In the genomic region with DNA sequence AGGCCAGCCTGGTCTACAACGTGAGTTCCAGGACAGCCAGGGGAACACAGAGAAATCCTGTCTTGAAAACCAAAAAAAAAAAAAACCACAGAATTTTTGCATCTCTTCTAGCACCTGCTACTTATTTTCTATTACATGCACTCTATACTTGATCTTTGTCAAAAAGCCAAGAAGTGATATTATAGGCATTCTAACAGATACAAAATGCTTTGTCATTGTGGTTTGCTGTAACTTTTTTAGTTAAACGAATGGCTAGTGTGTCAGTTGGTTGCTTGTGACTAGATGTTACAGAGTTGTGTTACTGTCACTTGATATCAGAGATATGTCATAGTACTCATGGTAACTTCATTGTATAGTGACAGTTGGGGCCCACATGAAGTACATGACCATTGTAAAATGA, we compare ENCODE assay signal across 27 mouse cellular contexts.
A peak's percentile ranks its signal among the peaks of the same experiment; 100 is the strongest.
DNase-seq lines count a peak whose midpoint lies in the region; ATAC-seq and TF ChIP-seq lines count a peak whose summit lies in the region.
"Had no signal": no experiment of that assay in that cellular context is flagged by ENCODE, and none has a peak within 500 bp of the region (broad histone marks: within the 10 kb centered on the region; RNA-seq: fewer than 3 reads in every experiment).

No protein-coding gene starts in this region.

- H3K9me3 ChIP-seq in liver, embryonic 15.5 days (replicated peaks), result no peaks in the 10 kb centered on the region
- H3K9me3 ChIP-seq: heart, embryonic 10.5 days; heart, embryonic 15.5 days; hindbrain, embryonic 12.5 days; intestine, embryonic 15.5 days; megakaryocyte, embryonic 14.5 days; midbrain, embryonic 13.5 days had no signal

- no peak overlapping the region for H3K9ac ChIP-seq in liver, embryonic 15.5 days
- H3K9ac ChIP-seq: heart, embryonic 15.5 days; hindbrain, embryonic 12.5 days; intestine, embryonic 15.5 days; midbrain, embryonic 13.5 days had no signal

- peaks cover 51% of the 10 kb centered on the region for H3K36me3 ChIP-seq in thymus, adult 2 months (ENCODE audit: control insufficient read depth, insufficient read depth, low read length)
- H3K36me3 ChIP-seq in liver, embryonic 15.5 days (replicated peaks), result peaks cover 36% of the 10 kb centered on the region

- no peak for TF ChIP-seq CTCF in thymus, adult 2 months (IDR thresholded peaks at IDR 0.05; ENCODE audit: borderline replicate concordance, control insufficient read depth, extremely low read depth, insufficient read depth, low read length, poor library complexity)

- H3K4me2 ChIP-seq in liver, embryonic 15.5 days, result no peak overlapping the region
- H3K4me2 ChIP-seq: heart, embryonic 15.5 days; hindbrain, embryonic 12.5 days; intestine, embryonic 15.5 days; midbrain, embryonic 13.5 days had no signal

- WGBS in thymus, adult 2 months, result 12% methylated on average over 2 of the region's 2 CpGs
- WGBS in liver, embryonic 15.5 days (ENCODE audit: insufficient replicate concordance), result 11% methylated on average over 2 of the region's 2 CpGs

- no peaks in the 10 kb centered on the region for H3K27me3 ChIP-seq in thymus, adult 2 months (ENCODE audit: control insufficient read depth, insufficient read depth, low read length)
- H3K27me3 ChIP-seq in liver, embryonic 15.5 days, result no peaks in the 10 kb centered on the region
- H3K27me3 ChIP-seq: heart, embryonic 15.5 days; hindbrain, embryonic 12.5 days; intestine, embryonic 15.5 days; megakaryocyte, embryonic 14.5 days; midbrain, embryonic 13.5 days; Patski had no signal

- peaks cover 2% of the 10 kb centered on the region for H3K4me1 ChIP-seq in thymus, adult 2 months (replicated peaks; ENCODE audit: control insufficient read depth, insufficient read depth, low read length)
- 0 out of 2 replicates have a peak, but pooled peaks cover 5% of the 10 kb centered on the region for H3K4me1 ChIP-seq in liver, embryonic 15.5 days (replicated peaks)
- H3K4me1 ChIP-seq: heart, embryonic 10.5 days; heart, embryonic 15.5 days; hindbrain, embryonic 12.5 days; intestine, embryonic 15.5 days; midbrain, embryonic 13.5 days had no signal

- H3K27ac ChIP-seq in thymus, adult 2 months (ENCODE audit: control insufficient read depth, insufficient read depth, low read length), result peak overlapping the region; percentile 81
- no peak overlapping the region; the same call in 1 of the 2 replicates for H3K27ac ChIP-seq in liver, embryonic 15.5 days (replicated peaks)
- H3K27ac ChIP-seq: heart, embryonic 10.5 days; heart, embryonic 15.5 days; hindbrain, embryonic 12.5 days; hindbrain, postnatal 0 days; intestine, embryonic 15.5 days; kidney, postnatal 0 days; midbrain, embryonic 13.5 days had no signal

- peak; percentile 34; the same call in 1 of the 2 replicates for ATAC-seq in liver, embryonic 15.5 days (ENCODE audit: insufficient read depth)
- ATAC-seq in granulocyte monocyte progenitor cell, adult 5-6 weeks (replicated peaks; ENCODE audit: poor library complexity, severe bottlenecking), result no peak
- ATAC-seq: forebrain, embryonic 14.5 days; hindbrain, postnatal 0 days; intestine, embryonic 15.5 days; midbrain, embryonic 13.5 days; Patski had no signal

- no peak overlapping the region for H3K4me3 ChIP-seq in thymus, adult 2 months (ENCODE audit: control insufficient read depth, insufficient read depth, low read length)
- H3K4me3 ChIP-seq in liver, embryonic 15.5 days (replicated peaks), result no peak overlapping the region
- H3K4me3 ChIP-seq: heart, embryonic 10.5 days; heart, embryonic 15.5 days; hindbrain, embryonic 12.5 days; intestine, embryonic 15.5 days; megakaryocyte, embryonic 14.5 days; midbrain, embryonic 13.5 days had no signal

- no peak for TF ChIP-seq POLR2A in thymus, adult 2 months (IDR thresholded peaks at IDR 0.05; ENCODE audit: control insufficient read depth, extremely low read depth, insufficient read depth, low read length, poor library complexity)

- DNase-seq in thymus, adult 2 months, result no peak
- DNase-seq in thymus, postnatal 25 days, result no peak
- DNase-seq in MEL-GATA-1-ER (ENCODE audit: extremely low read depth, low read depth), result peak; percentile 65
- no peak for DNase-seq in left cerebral cortex, adult 9 months (ENCODE audit: low spot score in 2 of 2)
- no peak for DNase-seq in adrenal gland, adult (ENCODE audit: inconsistent age in 2 of 2, low spot score in 1 of 2)
- DNase-seq: adrenal gland, postnatal 25 days; B cell, adult 2 months; cerebellum, adult 2 months; cerebellum, postnatal 25 days; gastrocnemius, postnatal 14 days; heart, adult 11 months; kidney, adult 8-10 months; layer of hippocampus, adult 9-11 months; lung, postnatal 36 days; thymus, postnatal 4 days had no signal
